Mouse (Mus musculus): ENCODE data around the gene Cdk19.

GRCm38 (mm10) chr10:40421724-40422123, 82.4 kb downstream of the Cdk19 start:
- no peak for TF ChIP-seq CTCF (IDR thresholded peaks at IDR 0.05; ENCODE audit: low read depth, low read length)
- no peak for TF ChIP-seq POLR2A (IDR thresholded peaks at IDR 0.05; ENCODE audit: insufficient read depth, low read length)
- TF ChIP-seq EP300 (IDR thresholded peaks at IDR 0.05; ENCODE audit: insufficient read depth, low read depth, low read length), result no peak

Measured in ES-Bruce4 (cell line).